ENCODE assay signal across 8 mouse cellular contexts in the genomic region with DNA sequence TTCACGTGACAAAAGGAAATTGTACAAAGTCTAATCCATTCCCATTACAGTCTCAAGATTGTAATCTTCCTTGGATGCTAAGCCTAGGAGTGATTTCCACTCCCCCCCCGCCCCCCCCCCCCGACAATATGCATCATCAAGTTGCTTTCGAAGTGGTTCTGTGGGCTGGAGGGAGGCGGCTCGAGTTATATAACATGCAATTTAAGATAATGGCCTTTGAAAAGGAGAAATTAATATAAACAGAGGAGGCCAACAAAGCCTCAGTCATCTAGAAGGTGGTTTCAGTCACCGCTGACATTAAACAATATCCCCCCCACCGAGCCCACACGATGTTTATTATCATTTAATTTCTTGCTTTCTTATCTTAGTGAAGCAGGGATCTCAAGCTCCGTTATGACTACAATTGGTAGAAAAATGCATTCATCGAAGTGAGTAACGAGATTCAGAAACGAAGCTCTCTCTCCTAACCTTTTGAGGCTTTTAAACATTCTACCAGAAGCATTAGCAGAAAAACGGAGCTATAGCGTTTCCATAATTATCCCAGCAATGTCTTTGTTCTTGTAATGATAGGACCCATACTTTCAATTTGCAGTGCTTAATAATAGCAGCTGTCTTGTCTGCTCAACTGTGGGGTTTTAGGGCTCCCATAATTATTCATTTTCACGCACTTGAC.
DNase-seq lines count a peak whose midpoint lies in the region; ATAC-seq lines count a peak whose summit lies in the region.

No protein-coding gene starts in this region.

- no peak for DNase-seq in cerebellum, postnatal 4 days (ENCODE audit: low spot score in 2 of 2)
- DNase-seq in right cerebral cortex, adult 18-20 months: peak; percentile 9
- no peak for DNase-seq in right cerebral cortex, postnatal 4 days
- no peak for DNase-seq in midbrain, embryonic 10.5 days (ENCODE audit: low spot score)
- no peak for DNase-seq in thymus, adult 18-20 months
- DNase-seq in kidney, postnatal 25 days: no peak

- peak; percentile 46; the same call in 1 of the 2 replicates for ATAC-seq in cerebellum, adult (ENCODE audit: insufficient number of reproducible peaks, low FRiP score, low TSS enrichment)
- ATAC-seq in megakaryocyte progenitor cell, adult 5-6 weeks (replicated peaks; ENCODE audit: poor library complexity): no peak

- no peaks in the 10 kb centered on the region for H3K36me3 ChIP-seq in midbrain, embryonic 10.5 days

- H3K4me3 ChIP-seq in midbrain, embryonic 10.5 days: peak overlapping the region; percentile 31

- H3K27ac ChIP-seq in midbrain, embryonic 10.5 days (replicated peaks): peak overlapping the region; percentile 72

- WGBS in midbrain, embryonic 10.5 days: 42% methylated on average over 16 of the region's 16 CpGs

- no peaks in the 10 kb centered on the region for H3K9me3 ChIP-seq in midbrain, embryonic 10.5 days (replicated peaks)

- no peaks in the 10 kb centered on the region for H3K27me3 ChIP-seq in midbrain, embryonic 10.5 days (ENCODE audit: low read depth, poor library complexity, severe bottlenecking)

- H3K4me1 ChIP-seq in midbrain, embryonic 10.5 days: peaks cover 22% of the 10 kb centered on the region
